Mouse (Mus musculus) forelimb bud, embryonic 11.5 days (tissue): Measurements from ENCODE around the gene Irgc1.
A peak's percentile ranks its signal among the peaks of the same experiment; 100 is the strongest.
"Not testable (repeated sequence)": the region's sequence is repeated elsewhere in the genome, so short reads cannot be mapped to it uniquely, and the experiment has no call there.

Experiments
- DNase-seq: peaks from one replicate; pipeline ENCODE4 v3.0.0-alpha.2; 2012; ENCODE audit warnings: low read depth, low spot score

Irgc1 gene

DNA sequence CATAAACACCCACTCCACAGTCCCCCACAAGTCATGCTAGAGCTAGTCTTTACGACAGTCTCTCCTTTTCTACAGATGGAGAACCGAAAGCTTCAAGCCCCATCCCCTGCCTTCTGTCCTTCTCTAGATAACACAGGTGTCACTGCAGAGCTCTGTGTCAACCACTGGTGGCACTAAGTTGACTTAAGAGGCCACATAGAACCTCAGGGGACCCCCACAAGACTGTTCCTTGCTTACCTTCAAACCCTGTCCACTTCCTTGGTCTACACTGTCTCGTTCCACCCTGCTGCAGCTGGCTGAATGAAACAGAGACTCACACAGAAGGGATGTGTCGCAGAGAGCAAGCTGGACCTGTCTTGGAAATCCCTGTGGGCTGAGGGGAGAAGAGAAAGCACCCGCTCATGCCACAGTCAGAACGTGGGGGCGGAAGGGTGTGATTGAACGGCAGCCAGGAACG is at the start of gene Irgc1:
TSS of gene Irgc1 (minus strand) at position 443 of the 457 bp plus-strand sequence.
- DNase-seq, result no peak

DNA sequence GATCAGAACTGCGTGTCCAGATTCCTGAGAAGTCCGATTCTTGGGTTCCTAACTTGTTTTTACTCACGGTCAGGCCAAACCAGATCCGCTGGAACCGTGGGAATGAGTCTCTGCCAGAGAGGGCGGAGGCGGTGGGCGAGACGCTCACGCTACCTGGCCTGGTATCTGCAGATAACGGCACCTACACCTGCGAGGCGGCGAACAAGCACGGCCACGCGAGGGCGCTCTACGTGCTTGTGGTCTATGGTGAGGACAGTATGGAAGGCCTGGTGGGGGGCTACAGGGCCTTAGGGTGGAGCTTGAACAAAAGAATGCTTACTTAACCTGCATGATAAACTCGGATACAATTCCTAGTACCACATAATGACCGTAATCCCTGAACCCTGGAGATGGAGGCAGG is 49.4 kb upstream of the Irgc1 start:
- DNase-seq, result no peak

GRCm38 (mm10) chr7:24500929-24501328 is 48.8 kb upstream of the Irgc1 start:
- no peak for DNase-seq

DNA sequence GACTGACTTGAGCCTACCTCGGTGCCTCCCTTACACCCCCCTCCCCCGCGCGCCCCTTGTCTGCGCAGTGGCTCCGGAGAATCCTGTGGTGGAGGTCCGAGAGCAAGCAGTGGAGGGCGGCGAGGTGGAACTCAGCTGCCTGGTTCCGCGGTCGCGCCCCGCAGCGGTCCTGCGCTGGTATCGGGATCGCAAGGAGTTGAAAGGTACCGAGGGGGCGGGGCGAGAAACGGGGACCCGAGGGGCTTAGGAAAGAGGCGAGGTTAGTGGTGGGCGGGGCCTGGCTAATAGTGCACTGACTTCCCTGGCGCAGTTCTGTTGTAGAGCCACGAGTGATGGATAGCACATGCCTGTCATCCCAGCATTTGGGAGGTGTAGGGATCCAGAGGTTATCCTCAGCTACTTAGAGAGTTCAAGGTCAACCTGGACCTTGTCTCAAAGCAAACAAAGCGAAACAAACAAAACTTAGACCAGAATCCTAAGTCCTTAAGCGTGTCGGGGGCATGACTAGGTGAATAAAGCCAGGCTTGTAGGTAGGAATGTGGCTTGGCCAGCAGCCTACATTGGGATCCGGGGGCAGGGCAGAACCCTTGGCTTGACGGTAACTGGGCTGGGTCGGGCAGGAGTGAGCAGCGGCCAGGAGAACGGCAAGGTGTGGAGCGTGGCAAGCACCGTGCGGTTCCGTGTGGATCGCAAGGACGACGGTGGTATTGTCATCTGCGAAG is 47.9 kb upstream of the Irgc1 start:
- peak; percentile 28 for DNase-seq

DNA sequence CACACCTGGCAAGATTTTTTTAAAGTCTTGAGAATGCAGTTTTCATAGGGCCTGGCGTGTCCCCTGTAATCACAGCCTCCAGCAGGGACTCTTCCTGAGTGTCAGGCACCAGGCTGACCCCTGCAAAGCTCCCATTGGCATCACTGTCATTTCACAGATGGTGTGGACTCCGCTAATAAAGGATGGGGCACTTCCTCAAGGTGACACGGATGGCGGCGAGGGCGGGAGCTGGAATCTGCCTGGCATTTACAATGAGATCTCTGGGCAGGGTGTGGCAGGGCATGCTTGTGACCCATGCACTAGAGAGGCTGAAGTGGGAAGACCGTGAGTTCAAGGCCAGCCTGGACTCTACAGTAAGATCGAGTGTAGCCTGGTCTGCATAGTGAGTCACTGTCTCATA is 36.2 kb upstream of the Irgc1 start:
- no peak for DNase-seq

- no peak for DNase-seq
These were observed 35.3 kb upstream of the Irgc1 start for GRCm38 (mm10) chr7:24487403-24487802.

- DNase-seq, result no peak
These were observed 34.6 kb upstream of the Irgc1 start for GRCm38 (mm10) chr7:24486654-24487130.

DNA sequence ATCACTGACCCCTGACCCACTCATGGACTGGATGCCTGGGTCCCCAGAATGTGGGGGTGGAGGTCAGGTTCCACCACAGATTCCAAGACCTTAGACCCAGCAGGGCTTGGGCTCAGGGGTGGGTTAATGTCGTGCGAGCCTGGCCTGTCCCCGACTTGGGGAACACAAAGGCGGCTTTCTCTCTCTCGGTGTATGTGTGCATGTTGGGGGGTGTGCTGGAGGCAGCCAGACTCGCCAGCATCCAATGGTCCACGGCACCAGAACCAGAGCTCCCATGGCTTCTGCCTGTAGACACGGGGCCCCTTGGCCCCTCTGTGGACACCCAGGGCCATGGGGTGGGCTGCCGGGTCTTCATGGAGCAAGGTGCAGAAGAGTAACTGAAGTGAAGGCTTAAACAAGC is 33.4 kb upstream of the Irgc1 start:
- no peak for DNase-seq

GRCm38 (mm10) chr7:24483291-24483690 is 31.2 kb upstream of the Irgc1 start:
- not testable (repeated sequence) for DNase-seq

DNA sequence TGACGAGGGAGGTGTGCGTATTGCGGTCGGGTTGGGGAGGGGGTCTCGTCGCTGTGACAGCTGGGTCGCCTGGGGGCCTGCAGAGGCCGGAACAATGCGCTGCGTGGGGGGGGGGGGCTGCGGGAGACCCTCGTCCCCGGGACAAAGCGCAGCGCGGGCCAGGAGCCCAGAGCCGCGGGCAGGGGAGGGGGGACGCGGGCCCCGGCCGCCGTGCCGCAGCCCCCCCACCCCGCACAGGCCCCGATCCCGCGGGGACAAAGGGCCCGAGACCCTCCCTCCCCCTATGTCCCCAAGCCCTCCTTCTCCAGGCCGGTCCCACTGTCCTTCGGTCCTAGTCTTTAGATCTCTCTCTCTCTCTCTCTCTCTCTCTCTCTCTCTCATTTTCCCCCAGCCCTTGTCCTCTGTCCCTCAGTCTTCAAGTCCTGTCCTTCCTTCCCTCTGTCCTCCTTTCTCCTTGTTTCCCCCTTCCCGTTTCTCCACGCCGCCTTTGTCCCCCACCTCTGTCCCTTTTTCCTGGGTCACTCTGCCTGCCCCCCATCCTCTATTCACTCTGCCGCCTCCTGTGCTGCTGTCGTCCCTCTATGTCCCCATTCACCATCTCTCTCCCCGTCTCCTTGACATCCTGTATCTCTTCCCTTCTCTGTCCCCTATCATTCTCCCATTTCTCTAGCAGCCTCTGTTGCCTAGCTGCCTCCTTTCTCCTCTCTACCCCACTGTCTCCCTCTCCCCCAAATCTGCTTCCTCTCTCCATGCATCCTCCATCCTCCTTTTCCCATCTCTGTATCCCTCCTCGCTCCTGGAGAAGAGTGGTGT is 30.3 kb upstream of the Irgc1 start:
- DNase-seq, result no peak

DNA sequence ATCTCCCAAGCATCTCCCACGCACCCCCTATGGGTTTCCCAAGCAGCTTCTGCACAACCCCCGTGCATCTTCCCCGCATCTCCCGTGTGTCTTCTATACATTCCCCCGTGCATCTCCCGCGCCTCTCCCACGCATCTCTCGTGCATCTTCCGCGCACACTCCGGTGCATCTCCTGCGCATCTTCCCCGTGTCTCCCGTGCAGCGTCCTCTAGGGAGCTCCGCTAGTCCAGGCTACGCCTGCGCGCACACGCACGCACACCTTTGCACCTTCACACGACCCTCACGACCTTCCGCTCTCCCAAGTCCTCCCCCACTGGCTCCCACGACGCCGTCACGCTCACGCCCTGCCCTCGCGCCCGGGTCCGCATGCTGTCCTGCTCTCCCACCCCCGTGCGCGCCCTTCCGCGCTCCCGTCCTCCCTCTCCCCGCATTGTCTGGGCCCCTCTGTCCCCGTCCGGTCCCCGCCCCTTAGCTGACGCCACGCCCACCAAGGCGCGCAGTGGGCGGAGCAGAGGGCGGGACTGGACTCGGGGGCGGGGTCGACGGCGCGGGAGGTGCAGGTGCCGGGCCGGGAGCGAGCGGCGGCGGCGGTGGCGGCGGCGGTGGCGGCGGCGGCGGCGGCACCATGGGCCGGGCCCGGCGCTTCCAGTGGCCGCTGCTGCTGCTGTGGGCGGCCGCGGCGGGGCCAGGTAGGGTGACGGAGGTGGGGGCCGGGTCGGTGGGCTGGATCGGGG is 29.5 kb upstream of the Irgc1 start, which contains the start of gene Cadm4:
TSS of gene Cadm4 (plus strand) at position 550 of the 734 bp plus-strand sequence.
- peak; percentile 81 for DNase-seq

DNA sequence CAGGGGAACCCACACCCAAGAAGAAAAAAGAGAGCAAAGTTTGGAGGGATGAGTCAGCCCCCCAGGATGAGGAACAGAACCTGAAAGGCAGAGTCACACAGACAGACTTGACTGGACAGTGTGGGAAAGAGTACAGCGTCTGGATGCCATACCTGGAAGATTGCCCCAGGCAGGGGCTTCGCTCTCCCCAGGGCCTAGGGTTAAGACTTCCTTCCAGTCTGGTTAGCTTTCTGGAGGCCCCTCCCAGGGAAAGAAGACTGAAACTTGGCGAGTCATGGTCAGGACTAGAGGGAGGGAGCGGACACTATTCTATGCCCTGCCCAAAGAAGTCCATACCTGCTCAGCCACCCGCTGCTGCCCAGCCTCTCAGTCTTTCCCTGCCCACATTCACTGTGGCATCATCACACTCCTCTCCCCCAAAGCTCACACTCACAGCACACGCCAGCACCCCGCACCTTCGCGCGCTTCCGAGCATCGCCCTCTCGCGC is 28.9 kb upstream of the Irgc1 start:
- DNase-seq, result no peak

DNA sequence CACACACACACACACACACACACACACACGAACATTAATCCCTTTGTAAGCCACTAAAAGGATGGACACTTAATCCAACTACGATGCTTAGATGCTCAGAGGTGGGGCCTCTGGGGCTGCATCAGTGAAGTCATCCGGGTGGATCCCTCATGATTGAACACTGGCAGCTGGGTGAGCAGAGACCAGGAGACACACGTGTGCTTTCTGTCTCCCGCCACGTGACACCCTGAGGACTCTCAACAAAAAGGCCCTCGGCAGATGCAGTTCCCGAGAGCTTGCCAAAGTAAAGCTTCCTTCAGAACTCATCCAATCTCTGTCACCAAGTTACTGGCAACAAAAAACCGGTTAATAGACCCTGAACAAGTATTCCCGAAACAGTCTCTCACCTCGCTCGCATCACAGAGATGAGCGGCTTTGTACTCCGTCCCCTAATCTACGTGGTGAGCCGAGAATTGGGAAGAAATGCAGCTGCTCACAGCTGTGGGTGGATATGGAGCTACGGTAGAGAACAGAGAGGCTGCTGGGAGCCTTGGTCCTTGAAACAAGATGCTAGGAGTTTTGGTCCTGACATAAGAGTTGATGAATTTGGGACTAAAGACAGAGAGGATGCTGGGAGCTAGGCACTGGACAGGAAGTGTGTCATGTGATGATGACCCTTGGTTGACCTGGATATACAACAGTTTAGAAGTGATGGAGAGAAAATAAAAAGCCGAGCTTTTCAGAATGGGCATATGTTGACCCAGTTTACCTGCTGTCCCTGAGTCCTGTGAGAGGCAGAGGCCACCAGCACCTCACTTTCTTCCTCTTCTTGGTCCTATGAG is 28.2 kb upstream of the Irgc1 start:
- no peak for DNase-seq

GRCm38 (mm10) chr7:24479685-24480084 is 27.6 kb upstream of the Irgc1 start:
- no peak for DNase-seq

DNA sequence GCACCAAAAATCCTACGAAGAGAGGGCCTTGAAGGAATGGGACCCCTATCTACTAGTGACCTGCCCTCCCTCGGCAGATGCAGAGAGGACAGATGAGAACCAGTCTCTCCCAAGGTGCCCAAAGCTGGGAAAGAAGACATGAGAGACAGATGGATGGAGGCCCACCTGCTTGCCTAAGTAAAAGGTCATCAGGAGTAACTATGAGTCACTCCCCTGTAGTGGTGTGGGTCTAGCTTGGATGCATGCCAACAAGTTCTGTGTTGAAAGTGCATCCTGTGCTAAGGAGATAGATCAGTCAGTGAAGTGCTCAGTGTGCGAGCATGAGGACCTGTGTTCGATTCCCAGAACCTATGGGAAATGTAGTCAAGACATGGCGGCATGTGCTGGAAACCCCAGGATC is 26.8 kb upstream of the Irgc1 start:
- DNase-seq, result no peak

- no peak for DNase-seq
These were observed 24.8 kb upstream of the Irgc1 start for GRCm38 (mm10) chr7:24476856-24477255.

DNA sequence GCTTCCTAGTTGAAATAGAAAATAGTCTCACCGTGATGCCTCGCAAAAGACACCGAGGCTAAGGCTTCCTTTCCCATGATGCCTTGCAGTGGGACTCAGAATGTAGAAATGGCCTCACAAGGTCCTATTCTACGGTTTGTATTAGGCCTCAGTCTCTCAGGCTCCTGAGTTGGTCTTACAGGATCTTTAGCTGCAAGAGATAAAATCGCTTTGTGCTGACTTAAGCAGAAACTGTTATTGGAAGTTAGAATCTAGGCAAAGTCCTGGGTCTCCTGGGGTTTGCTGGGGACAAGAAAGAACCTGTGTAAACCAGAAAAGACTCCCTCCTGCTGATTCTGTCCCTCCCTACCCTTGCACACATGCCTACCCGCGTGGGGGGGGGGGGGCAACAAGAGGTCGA is 24.2 kb upstream of the Irgc1 start:
- no peak for DNase-seq

- DNase-seq, result no peak
These were observed 22.9 kb upstream of the Irgc1 start for GRCm38 (mm10) chr7:24474811-24475506.

GRCm38 (mm10) chr7:24473913-24474529 is 21.9 kb upstream of the Irgc1 start:
- DNase-seq, result peak; percentile 59

DNA sequence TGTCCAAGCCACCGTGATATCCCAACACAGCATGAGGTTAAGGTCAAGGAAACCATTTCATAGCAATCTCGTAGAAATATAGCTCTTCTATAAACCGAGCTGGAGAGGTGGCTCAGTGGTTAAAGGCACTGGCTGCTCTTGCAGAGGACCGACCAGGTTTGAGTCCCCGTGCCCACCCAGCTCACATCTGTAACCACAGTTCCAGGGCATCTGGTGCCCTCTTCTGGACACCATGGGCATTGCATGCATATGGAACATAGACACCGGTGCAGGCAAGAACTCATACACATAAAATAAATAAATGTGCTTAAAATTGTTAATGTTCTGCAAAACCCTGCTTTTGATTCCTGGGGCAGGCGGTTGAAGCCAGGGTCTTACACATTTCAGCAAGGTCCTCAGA is 20.8 kb upstream of the Irgc1 start:
- DNase-seq, result peak; percentile 29
